Mouse (Mus musculus) intestine, postnatal 0 days (tissue): ENCODE data around the gene Ccpg1. TPM values are rescaled to one million over a fixed set of nuclear protein-coding genes. Genes with fewer than 3 reads are reported as not detected.

ENCODE experiments used
- ATAC-seq: fragments of 200-750 bp; cut with Nextera tagmentation; 2 replicates; pipeline ENCODE4 v1.8.0; 2017; ENCODE audit warnings: mild to moderate bottlenecking, moderate TSS enrichment, moderate library complexity
- H3K27ac ChIP-seq: fragments of 300-500 bp; sonication (generic); 2 replicates; pipeline ENCODE4 v1.5.1; 2014; ENCODE audit warnings: mild to moderate bottlenecking, low read depth, low read length, moderate library complexity
- H3K27me3 ChIP-seq: fragments of 300-500 bp; sonication (generic); replicated peaks from 2 replicates; pipeline ENCODE4 v1.6.1; 2014; ENCODE audit warnings: low read length, mixed read lengths; ENCODE audit not compliant: control insufficient read depth, insufficient read depth
- H3K36me3 ChIP-seq: fragments of 300-500 bp; sonication (generic); 2 replicates; pipeline ENCODE4 v1.6.1; 2014; ENCODE audit warnings: mild to moderate bottlenecking, moderate library complexity; ENCODE audit not compliant: control insufficient read depth, insufficient read depth
- H3K4me1 ChIP-seq: fragments of 300-500 bp; sonication (generic); replicated peaks from 2 replicates; pipeline ENCODE4 v1.6.1; 2014; ENCODE audit warnings: antibody characterized with exemption, low read length, mixed read lengths; ENCODE audit not compliant: control insufficient read depth, insufficient read depth
- H3K4me2 ChIP-seq: fragments of 300-500 bp; sonication (generic); replicated peaks from 2 replicates; pipeline ENCODE4 v1.6.1; 2014; ENCODE audit warnings: low read depth, mild to moderate bottlenecking, moderate library complexity
- H3K4me3 ChIP-seq: fragments of 300-500 bp; sonication (generic); 2 replicates; pipeline ENCODE4 v1.5.1; 2014; ENCODE audit warnings: low read depth, low read length
- H3K9ac ChIP-seq: fragments of 300-500 bp; sonication (generic); 2 replicates; pipeline ENCODE4 v1.6.1; 2014; ENCODE audit warnings: mild to moderate bottlenecking, low read depth, low read length
- H3K9me3 ChIP-seq: fragments of 300-500 bp; sonication (generic); 2 replicates; pipeline ENCODE4 v1.6.1; 2016; ENCODE audit warnings: mixed run types; ENCODE audit not compliant: control insufficient read depth
- CTCF ChIP-seq: sonication (generic); IDR thresholded peaks from 2 replicates; pipeline ENCODE4 v1.5.1; 2016; ENCODE audit warnings: low read depth, mild to moderate bottlenecking, control low read depth, antibody characterized with exemption, moderate library complexity
- WGBS: fragments of 180-500 bp; shearing (Covaris S2); extraction: QIAGEN DNeasy Blood & Tissue Kit; methylation state at CpG from one replicate; pipeline ENCODE4 v1.1.7; 2014; 5-methylcytosine and 5-hydroxymethylcytosine counted together
- polyA plus RNA-seq: library from polyadenylated mRNA; unstranded; fragments of >200 nt; fragmentation: Nextera tagmentation; extraction: Ambion mirVana; gene quantifications from 2 replicates; pipeline ENCODE4 v1.2.1, GENCODE M21; 2015

The Ccpg1 gene
- 16.2 and 17.4 TPM in 2 replicates for polyA plus RNA-seq

DNA sequence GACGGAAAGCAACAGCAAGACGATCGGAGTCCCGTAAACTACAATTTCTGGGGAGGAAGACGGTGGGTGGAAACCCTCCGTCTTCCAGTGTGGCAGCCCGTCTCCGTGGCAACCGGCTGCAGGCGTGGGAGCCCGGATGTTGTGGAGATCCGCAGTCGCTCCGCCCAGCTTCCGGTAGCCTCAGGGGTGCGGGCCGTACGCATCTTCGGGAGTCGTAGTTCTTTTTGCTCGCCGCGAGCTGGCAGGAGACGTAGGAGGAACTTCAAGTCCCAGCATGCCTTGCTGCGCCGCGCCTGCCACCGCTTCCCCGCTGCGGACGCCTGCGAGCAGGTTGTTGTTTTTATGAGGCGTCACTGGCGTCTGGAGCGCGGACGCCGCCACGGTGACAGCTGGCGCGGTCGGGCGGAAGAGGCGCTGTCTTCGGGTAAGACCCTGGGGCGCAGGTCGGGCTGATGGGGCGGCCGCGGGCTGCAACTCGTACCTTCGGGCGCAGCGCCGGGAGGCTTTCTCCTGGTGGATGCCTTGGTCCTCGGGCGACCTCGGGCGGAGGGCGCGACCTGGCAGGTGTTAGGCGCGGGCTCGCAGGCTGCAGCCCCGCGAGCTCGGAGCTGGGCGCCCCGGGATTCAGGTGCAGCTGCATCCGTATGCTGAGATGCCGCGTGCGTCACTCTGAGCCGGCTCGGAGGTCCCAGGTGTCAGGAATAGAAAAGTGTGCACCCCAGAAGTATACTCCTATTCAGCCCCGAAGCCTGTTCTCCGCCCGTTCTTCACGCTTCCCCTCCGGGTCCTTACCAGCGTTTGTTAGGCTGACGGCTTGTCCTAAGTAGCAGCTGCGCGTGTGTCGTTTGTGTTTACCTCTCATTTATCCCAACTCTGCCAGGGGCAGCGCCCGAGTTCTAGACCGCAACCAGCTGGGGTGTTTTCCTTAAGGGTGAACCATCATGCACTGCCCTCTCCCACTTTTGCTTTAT, at the start of gene Ccpg1, which contains the start of gene Ccpg1os:
Gene Ccpg1, plus strand, starts transcription at position 180 of the 971 bp plus-strand sequence.
Gene Ccpg1os, minus strand, starts transcription at position 133 of the 971 bp plus-strand sequence.
- peak; percentile 99 for ATAC-seq
- no peaks in the 10 kb centered on the region for H3K36me3 ChIP-seq
- peak within 1 kb of the TSS; percentile 70 for H3K4me3 ChIP-seq
- peak within 1 kb of the TSS; percentile 78 for H3K9ac ChIP-seq
- no peaks in the 10 kb centered on the region for H3K27me3 ChIP-seq
- H3K4me1 ChIP-seq = peaks cover 6% of the 10 kb centered on the region; the same call in 1 of the 2 replicates
- peak within 1 kb of the TSS; percentile 90 for H3K4me2 ChIP-seq
- no peaks in the 10 kb centered on the region for H3K9me3 ChIP-seq
- under 1% methylated on average over 88 of the region's 88 CpGs for whole genome bisulfite sequencing
- peak within 1 kb of the TSS; percentile 69 for H3K27ac ChIP-seq
- TF ChIP-seq CTCF = peak; percentile 47

DNA sequence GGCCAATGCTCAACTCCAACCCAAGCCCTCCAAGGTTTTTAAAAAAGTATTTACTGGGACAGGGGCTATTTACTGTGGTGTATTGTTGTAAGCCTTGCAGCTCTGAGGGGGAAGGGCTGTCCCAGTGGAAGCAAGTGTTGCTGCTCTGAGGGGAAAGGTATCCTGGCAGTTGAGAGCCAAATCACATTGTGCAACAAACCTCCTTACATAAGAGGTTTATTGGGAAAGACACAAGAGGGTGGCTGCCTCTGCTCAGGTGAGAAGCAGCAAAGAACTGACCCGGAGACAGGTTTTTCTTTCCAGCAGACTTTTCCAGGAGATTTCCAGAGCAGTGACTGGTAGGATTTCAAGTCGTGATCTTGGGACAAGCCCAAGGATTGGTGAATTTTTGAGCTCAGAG, 48.9 kb upstream of the Ccpg1 start:
- H3K36me3 ChIP-seq = no peaks in the 10 kb centered on the region
- H3K27ac ChIP-seq = no peak overlapping the region
- H3K4me2 ChIP-seq = no peak overlapping the region
- no peak for ATAC-seq
- no peak overlapping the region for H3K4me3 ChIP-seq
- H3K9me3 ChIP-seq = no peaks in the 10 kb centered on the region
- no peaks in the 10 kb centered on the region for H3K4me1 ChIP-seq
- no peaks in the 10 kb centered on the region for H3K27me3 ChIP-seq
- H3K9ac ChIP-seq = no peak overlapping the region
- 84% methylated on average over 2 of the region's 2 CpGs for WGBS
- TF ChIP-seq CTCF = no peak

DNA sequence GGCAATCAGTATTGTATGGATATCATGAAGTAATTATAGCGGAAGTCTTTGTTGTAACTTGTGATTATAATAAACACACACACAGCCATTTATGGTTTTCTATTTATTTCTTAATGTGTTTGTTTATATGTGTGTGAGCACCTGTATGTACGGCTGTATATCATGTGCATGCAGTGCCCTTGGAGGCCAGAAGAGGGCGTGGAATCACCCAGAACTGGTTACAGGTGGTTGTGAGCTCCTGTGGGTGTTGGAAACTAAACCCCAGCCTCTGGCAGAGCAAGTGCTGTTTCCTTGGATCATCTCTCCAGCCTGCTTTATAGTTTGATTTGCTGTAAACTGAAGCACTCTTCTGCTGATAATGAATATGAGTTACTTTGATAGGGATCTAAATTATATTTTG, 41.8 kb upstream of the Ccpg1 start:
- Histone ChIP-seq H3K9ac (no peak overlapping the region), H3K4me2 (no peak overlapping the region), H3K27ac (no peak overlapping the region), H3K4me3 (no peak overlapping the region), H3K36me3 (no peaks in the 10 kb centered on the region; the same call in 1 of the 2 replicates), H3K9me3 (0 out of 2 replicates have a peak, but pooled peaks cover 3% of the 10 kb centered on the region), H3K27me3 (no peaks in the 10 kb centered on the region), H3K4me1 (no peaks in the 10 kb centered on the region)
- TF ChIP-seq CTCF = peak; percentile 42
- no peak for ATAC-seq
- 64% methylated on average over 3 of the region's 3 CpGs for WGBS

DNA sequence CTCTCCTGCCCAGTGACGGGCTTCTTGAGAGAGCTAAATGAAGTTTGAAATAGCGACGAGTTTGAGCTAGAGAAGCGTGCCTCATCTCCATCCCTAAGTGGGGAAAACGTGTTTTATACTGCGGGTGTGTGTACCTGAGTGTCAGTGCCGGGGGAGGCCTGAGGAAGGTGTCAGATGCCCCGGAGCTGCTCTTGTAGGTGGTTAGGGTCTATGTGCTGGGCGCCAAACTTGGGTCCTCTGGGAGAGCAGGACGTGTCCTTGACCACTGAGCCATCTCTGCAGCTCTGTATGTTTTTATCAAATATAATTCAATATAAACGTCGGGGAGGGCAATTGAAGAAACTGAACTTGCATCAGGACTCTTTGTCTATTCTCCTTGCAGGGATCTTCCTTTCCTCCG, 40.9 kb upstream of the Ccpg1 start:
- no peak for ATAC-seq
- TF ChIP-seq CTCF = no peak
- no peaks in the 10 kb centered on the region; the same call in 1 of the 2 replicates for H3K36me3 ChIP-seq
- whole genome bisulfite sequencing = 89% methylated on average over 13 of the region's 13 CpGs
- no peak overlapping the region for H3K4me3 ChIP-seq
- H3K4me2 ChIP-seq = no peak overlapping the region
- H3K27ac ChIP-seq = no peak overlapping the region
- H3K4me1 ChIP-seq = no peaks in the 10 kb centered on the region
- H3K27me3 ChIP-seq = no peaks in the 10 kb centered on the region
- H3K9me3 ChIP-seq = 0 out of 2 replicates have a peak, but pooled peaks cover 3% of the 10 kb centered on the region
- H3K9ac ChIP-seq = no peak overlapping the region

DNA sequence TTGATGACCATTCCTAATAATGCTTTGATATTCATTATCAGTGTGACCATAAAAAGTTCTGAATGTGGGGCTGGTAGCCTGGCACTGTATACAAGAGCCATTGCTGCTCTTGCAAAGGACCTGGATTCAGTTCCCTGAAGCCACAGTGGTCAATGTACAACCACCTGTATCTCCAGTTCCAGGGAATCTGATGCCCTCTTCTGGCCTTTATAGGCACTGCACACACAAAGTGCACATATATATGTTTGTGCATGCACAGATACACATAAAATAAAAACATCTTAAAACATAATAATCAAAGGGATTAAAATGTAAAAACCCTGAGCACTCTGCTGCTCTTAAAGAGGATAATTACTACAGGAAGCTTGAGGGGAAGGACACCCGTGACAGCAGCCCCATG, 38.2 kb upstream of the Ccpg1 start:
- ATAC-seq = no peak
- 0 out of 2 replicates have a peak, but pooled peaks cover 3% of the 10 kb centered on the region for H3K9me3 ChIP-seq
- no peak overlapping the region for H3K4me3 ChIP-seq
- no peaks in the 10 kb centered on the region; the same call in 1 of the 2 replicates for H3K36me3 ChIP-seq
- H3K4me2 ChIP-seq = no peak overlapping the region
- 0 out of 2 replicates have a peak, but pooled peaks have one; percentile 11 for TF ChIP-seq CTCF
- H3K27ac ChIP-seq = no peak overlapping the region
- no peak overlapping the region for H3K9ac ChIP-seq
- no peaks in the 10 kb centered on the region for H3K27me3 ChIP-seq
- 92% methylated on average over 1 of the region's 1 CpGs for WGBS
- H3K4me1 ChIP-seq = no peaks in the 10 kb centered on the region

DNA sequence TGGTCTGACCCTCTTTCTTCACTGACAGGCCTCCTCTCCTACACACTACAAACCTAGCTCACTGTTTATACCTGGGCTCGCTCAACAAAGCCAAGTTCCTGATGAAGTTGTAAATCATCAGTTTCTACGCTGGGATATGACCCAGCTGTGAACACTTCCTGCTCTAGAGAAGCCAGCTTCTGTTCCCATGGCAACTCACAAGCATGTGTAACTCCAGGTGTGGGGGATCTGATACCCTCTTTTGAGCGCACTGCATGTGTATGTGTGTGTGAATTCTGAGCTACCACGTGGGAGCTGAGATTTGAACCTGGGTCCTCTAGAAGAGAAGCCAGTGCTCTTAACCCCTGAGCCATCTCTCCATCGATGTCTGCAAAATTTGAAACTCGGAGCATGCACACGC, 35.7 kb upstream of the Ccpg1 start:
- no peak overlapping the region for H3K27ac ChIP-seq
- ATAC-seq = no peak
- no peak for TF ChIP-seq CTCF
- no peak overlapping the region for H3K9ac ChIP-seq
- H3K4me2 ChIP-seq = no peak overlapping the region
- 63% methylated on average over 7 of the region's 7 CpGs for WGBS
- H3K27me3 ChIP-seq = no peaks in the 10 kb centered on the region
- H3K4me3 ChIP-seq = no peak overlapping the region
- no peaks in the 10 kb centered on the region for H3K4me1 ChIP-seq
- H3K9me3 ChIP-seq = 0 out of 2 replicates have a peak, but pooled peaks cover 3% of the 10 kb centered on the region
- H3K36me3 ChIP-seq = no peaks in the 10 kb centered on the region; the same call in 1 of the 2 replicates
